Mouse (Mus musculus): ENCODE results near the gene Vsig2. TPM values are rescaled to one million over a fixed set of nuclear protein-coding genes. Genes with fewer than 3 reads are reported as not detected.
A peak's percentile ranks its signal among the peaks of the same experiment; 100 is the strongest.

The Vsig2 gene
- polyA plus RNA-seq, 1 experiment from 2014 or later = 0.15 TPM

DNA sequence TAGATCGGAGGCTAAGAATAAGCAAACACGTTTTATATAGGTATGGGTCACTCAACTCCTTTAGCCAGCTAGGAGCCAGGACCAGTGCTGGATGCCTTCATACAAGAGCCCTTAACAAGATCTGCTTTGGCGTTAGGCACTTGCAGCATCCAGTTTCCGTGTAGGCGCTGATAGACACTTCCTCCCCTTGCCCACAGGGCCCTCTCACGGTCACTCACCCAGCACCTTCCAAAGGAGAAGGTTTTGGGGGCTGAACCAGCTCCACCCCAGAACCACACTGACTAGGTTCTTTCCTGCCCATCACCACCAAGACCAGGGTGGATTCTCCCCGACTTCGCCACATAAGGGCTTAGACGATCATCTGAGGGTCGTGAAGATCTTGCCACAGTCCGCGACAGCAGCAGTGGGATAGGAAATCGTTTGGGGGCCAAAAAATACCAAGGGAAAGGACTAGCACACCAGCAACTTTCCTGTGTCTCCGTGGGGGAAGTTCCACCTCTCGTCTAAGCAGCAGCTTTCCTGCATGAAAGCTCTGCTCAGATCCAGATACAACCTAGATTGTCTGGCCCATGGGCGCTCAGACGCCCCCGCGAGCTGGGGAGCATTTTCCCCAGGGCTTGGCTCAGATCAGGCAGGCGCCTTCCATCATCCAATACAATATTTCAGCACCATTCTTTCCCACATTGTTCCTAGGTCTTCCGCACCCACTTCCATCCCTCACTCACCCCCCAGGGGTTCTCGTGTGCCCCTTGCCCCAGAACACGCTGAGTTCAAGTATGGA, 12.9 kb downstream of the Vsig2 start:
- Histone ChIP-seq H3K27ac (no peak overlapping the region), H3K4me3 (replicated peaks) (peak overlapping the region; percentile 58), H3K36me3 (no peaks in the 10 kb centered on the region), H3K4me2 (peak overlapping the region; percentile 80), H3K9me3 (replicated peaks) (no peaks in the 10 kb centered on the region), H3K9ac (peak overlapping the region; percentile 56), H3K27me3 (peaks cover 30% of the 10 kb centered on the region), H3K4me1 (replicated peaks) (peaks cover 44% of the 10 kb centered on the region)
- 2% methylated on average over 23 of the region's 23 CpGs for WGBS (ENCODE audit: insufficient replicate concordance)
- DNase-seq (no peak), ATAC-seq (ENCODE audit: low read depth) (no peak)

DNA sequence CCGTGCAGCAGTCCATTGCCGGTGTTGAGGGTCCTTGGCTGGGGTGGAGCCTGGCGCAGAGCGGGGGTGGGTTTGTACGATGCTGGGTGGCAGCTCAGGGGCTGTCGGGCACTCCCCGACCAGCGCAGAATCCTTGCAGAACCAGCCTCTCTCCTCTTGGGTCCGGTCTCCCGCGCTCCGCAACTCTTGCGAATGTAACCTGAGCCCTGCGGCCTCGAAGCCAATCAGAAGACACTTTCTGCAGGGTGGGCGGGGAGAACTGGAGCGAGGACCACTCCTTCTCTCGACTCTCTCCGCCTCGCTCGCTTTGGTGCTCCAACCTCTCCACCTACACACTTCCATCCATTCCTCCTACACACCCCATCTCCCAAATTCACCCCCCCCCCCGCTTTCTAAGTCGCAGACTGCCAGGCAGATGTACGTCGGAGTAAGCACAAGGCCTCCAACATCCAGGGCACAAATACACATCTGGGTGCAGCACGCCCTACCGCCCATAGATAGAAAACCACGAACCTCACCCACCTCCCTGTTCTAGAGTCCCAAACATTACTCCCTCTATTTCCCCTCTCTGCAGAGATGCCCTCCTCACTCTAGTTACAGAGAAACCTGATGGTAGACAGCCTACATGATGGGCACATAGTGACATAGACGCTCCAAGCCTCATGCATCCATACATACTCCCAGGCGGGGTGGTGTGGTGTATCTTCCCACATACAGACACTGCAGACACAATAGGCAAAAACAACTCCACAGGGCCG, 13.7 kb downstream of the Vsig2 start, which contains the start of gene Nrgn:
TSS of gene Nrgn (minus strand) at position 369 of the 758 bp plus-strand sequence.
- DNase-seq = peak; percentile 63
- no peaks in the 10 kb centered on the region for H3K36me3 ChIP-seq
- peak within 1 kb of the TSS; percentile 58 for H3K4me3 ChIP-seq (replicated peaks)
- peak within 1 kb of the TSS; percentile 56 for H3K9ac ChIP-seq
- H3K27me3 ChIP-seq = peaks cover 30% of the 10 kb centered on the region
- ATAC-seq (ENCODE audit: low read depth) = peak; percentile 86
- peaks cover 44% of the 10 kb centered on the region for H3K4me1 ChIP-seq (replicated peaks)
- peak within 1 kb of the TSS; percentile 80 for H3K4me2 ChIP-seq
- no peak within 1 kb of the TSS for H3K27ac ChIP-seq
- WGBS (ENCODE audit: insufficient replicate concordance) = 3% methylated on average over 31 of the region's 31 CpGs
- no peaks in the 10 kb centered on the region for H3K9me3 ChIP-seq (replicated peaks)

DNA sequence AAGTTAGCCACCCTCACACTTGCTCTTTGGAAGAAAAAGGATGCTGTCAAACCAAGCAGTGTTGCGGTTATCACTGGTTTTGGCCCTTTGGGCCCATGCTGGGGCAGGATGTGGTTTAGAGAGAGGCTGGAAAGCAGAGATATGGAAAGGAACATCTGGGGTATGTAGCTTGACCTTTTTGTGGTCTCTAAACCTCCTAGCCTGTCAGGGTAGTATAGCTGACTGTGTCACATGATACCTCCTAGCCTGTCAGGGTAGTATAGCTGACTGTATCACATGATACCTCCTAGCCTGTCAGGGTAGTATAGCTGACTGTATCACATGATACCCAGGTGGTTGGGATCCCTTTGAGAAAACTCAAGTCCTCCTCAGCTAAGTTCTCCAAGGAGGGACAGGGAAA, 15.2 kb downstream of the Vsig2 start:
- Histone ChIP-seq H3K27ac (peak overlapping the region; percentile 59; the same call in 1 of the 2 replicates), H3K27me3 (peaks cover 30% of the 10 kb centered on the region), H3K4me3 (replicated peaks) (no peak overlapping the region), H3K4me2 (no peak overlapping the region), H3K4me1 (replicated peaks) (peaks cover 44% of the 10 kb centered on the region), H3K9me3 (replicated peaks) (no peaks in the 10 kb centered on the region), H3K36me3 (no peaks in the 10 kb centered on the region), H3K9ac (no peak overlapping the region)
- peak; percentile 29 for DNase-seq
- peak; percentile 69 for ATAC-seq (ENCODE audit: low read depth)
- WGBS (ENCODE audit: insufficient replicate concordance) = 15% methylated on average over 1 of the region's 1 CpGs

DNA sequence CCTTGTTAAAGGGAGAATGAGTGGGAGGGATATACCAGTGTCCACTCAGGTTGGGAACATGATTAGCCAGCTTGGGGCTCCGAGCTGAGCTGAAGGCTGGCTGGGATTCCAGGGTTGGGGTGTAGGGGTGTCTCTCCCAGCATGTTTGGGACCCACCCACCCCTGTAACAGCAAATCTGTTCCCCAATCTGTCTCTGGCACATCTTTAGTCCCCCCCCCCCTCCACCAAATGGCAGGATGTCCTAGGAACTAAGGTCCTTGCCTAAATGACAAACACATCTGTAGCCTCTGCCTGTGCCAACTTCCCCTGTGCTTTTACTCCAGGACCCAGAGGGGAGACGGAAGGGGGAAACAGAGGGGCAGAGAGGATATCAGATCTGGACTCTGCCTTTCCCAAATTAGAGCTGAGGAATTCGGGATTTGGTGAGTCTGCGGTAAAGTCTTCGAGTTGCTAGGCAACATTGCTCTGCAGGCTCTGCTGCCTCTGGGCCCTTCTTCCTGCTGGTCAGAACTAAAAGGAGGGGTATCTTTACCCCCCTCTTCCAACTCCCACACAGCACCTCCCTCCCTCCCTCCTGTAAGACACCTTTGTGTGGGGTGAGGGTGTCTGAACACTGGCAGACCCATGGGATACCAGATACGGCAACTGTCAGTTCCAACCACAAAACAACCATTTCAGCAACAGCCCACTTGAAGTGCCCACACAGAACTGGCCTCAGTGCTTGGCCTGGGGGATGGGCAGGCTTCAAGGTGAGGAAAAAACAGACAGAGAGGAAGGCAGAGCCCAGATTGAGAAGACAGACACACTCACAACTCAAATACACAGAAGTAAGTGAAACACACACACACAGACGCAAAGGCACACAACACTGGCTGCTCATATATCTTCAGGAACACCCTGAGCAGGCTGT, 16.0 kb downstream of the Vsig2 start, which contains the start of gene Siae:
TSS of gene Siae (plus strand) at position 861 of the 911 bp plus-strand sequence.
- WGBS (ENCODE audit: insufficient replicate concordance) = 28% methylated on average over 7 of the region's 7 CpGs
- Histone ChIP-seq H3K27me3 (peaks cover 29% of the 10 kb centered on the region), H3K4me2 (no peak within 1 kb of the TSS), H3K9ac (no peak within 1 kb of the TSS), H3K9me3 (replicated peaks) (no peaks in the 10 kb centered on the region), H3K4me3 (replicated peaks) (no peak within 1 kb of the TSS), H3K36me3 (no peaks in the 10 kb centered on the region), H3K27ac (peak within 1 kb of the TSS; percentile 59), H3K4me1 (replicated peaks) (peaks cover 44% of the 10 kb centered on the region)
- DNase-seq (no peak), ATAC-seq (ENCODE audit: low read depth) (no peak)

DNA sequence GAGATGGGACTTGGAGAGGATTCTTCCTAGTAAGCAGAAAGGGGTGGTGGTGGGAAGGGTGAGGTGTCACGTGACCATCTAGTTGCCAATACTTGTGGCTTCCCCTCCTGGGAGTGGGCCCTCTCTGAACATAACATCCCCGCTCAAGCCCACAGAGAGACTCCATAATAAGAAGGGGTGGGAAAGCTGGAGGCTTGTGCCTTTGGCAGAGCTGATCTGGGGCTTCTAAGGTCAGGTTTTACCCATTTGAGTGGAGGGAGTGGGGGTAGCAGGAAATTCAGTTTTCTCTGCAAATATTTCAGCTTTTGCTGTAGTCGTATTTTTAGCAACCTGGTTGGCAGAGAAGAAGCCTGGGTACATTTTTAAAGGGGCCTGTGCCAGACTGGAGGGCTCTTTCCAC, 17.3 kb downstream of the Vsig2 start:
- H3K9me3 ChIP-seq (replicated peaks) = no peaks in the 10 kb centered on the region
- no peak overlapping the region for H3K4me2 ChIP-seq
- peaks cover 18% of the 10 kb centered on the region for H3K27me3 ChIP-seq
- H3K4me1 ChIP-seq (replicated peaks) = peaks cover 42% of the 10 kb centered on the region
- no peak overlapping the region for H3K27ac ChIP-seq
- no peak for DNase-seq
- H3K4me3 ChIP-seq (replicated peaks) = no peak overlapping the region
- WGBS (ENCODE audit: insufficient replicate concordance) = 44% methylated on average over 3 of the region's 3 CpGs
- no peak overlapping the region for H3K9ac ChIP-seq
- H3K36me3 ChIP-seq = no peaks in the 10 kb centered on the region
- no peak for ATAC-seq (ENCODE audit: low read depth)

DNA sequence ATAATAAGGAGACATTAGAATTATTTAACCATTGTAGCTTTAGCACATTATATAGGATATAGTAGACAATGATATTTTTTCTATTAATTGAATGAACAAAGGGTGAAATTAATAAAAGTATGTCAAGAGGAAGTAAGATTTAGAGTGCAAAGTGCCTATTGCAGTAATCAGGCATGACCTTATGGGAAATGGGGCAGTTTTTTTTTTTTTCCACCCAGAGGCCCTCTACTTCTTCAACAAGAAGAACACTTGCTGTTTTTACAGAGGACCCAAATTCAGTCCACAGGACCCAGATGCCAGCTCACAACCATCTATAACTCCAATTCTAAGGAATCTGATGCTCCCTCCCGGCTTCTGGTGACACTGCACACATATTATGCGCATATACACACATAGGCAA, 21.6 kb downstream of the Vsig2 start:
- Histone ChIP-seq H3K36me3 (no peaks in the 10 kb centered on the region), H3K9me3 (replicated peaks) (no peaks in the 10 kb centered on the region), H3K4me1 (replicated peaks) (peaks cover 17% of the 10 kb centered on the region), H3K9ac (no peak overlapping the region), H3K27me3 (no peaks in the 10 kb centered on the region), H3K4me3 (replicated peaks) (no peak overlapping the region), H3K4me2 (no peak overlapping the region), H3K27ac (no peak overlapping the region)
- ATAC-seq (ENCODE audit: low read depth) (no peak), DNase-seq (no peak)
- 80% methylated on average over 2 of the region's 2 CpGs for WGBS (ENCODE audit: insufficient replicate concordance)

DNA sequence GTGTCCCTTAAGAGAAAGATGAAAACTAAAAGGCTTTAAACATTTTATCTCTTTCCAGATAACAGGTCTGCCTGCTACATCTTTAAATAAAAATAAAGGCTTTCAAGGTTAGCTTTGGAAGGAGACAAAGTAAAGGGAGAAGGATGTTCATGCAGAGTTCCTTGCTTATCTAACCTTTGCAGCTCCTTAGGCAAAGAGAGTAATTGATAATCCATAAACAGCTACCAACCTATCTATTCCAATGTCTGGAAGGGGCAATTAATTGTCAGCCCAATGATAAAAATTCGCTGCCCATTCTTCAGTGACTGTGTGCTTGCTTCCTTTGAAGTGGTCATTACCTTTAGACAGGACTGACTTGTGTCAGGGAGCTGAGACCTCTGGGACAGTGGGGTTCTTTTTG, 24.8 kb downstream of the Vsig2 start:
- Histone ChIP-seq H3K9me3 (replicated peaks) (no peaks in the 10 kb centered on the region), H3K27me3 (no peaks in the 10 kb centered on the region), H3K4me1 (replicated peaks) (peaks cover 49% of the 10 kb centered on the region), H3K9ac (no peak overlapping the region), H3K4me2 (no peak overlapping the region), H3K4me3 (replicated peaks) (no peak overlapping the region), H3K36me3 (no peaks in the 10 kb centered on the region), H3K27ac (no peak overlapping the region)
- WGBS (ENCODE audit: insufficient replicate concordance) = 25% methylated on average over 1 of the region's 1 CpGs
- DNase-seq (no peak), ATAC-seq (ENCODE audit: low read depth) (peak; percentile 45; the same call in 1 of the 2 replicates)

DNA sequence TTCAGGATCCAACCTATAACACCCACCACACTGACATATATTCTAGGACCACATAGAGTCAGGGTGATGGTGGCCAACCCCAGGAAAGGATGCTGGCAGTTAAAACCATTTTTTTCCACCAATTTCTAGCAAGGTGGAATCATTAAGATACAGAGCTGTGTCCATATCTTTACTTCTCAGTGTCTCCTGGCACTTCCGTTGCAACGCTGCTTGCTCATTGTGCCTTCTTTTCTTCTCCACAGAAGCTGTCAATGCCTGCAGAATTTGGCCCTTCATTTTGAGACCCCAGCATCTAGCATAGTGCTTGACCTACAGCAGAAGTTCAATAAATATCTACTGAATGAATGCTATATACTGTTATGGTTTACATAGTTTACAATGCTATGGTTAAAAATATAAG, 28.0 kb downstream of the Vsig2 start:
- no peak overlapping the region for H3K4me2 ChIP-seq
- peak overlapping the region; percentile 40 for H3K27ac ChIP-seq
- peaks cover 80% of the 10 kb centered on the region for H3K4me1 ChIP-seq (replicated peaks)

DNA sequence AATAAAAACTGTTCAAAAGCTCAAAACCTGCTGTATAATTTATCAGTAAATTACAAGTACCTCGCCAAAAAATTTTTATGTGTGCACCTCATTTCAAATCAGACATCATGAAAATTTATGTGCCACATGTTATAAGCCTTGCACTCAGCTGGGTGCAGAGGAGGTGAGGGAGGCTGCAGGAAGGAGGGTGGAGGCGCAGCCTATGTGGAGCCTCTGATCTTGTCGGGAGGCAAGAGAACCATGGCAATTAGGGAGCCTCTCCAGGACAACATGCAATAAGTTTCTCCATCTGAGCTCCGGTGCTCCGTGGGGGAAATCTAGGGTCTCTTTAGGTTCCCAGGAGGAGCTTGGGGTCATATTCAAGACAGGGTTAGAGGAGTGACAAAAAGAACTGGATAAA, 28.4 kb downstream of the Vsig2 start:
- no peaks in the 10 kb centered on the region for H3K36me3 ChIP-seq
- peak overlapping the region; percentile 50 for H3K4me2 ChIP-seq
- WGBS (ENCODE audit: insufficient replicate concordance) = 20% methylated on average over 5 of the region's 5 CpGs
- H3K27me3 ChIP-seq = no peaks in the 10 kb centered on the region
- H3K4me1 ChIP-seq (replicated peaks) = peaks cover 85% of the 10 kb centered on the region
- H3K4me3 ChIP-seq (replicated peaks) = peak overlapping the region; percentile 16
- peak; percentile 74 for ATAC-seq (ENCODE audit: low read depth)
- H3K27ac ChIP-seq = peak overlapping the region; percentile 32
- DNase-seq = peak; percentile 13
- H3K9ac ChIP-seq = peak overlapping the region; percentile 37; the same call in 1 of the 2 replicates
- H3K9me3 ChIP-seq (replicated peaks) = no peaks in the 10 kb centered on the region

More for the DNA sequence above, 28.0 kb downstream of the Vsig2 start:
- WGBS (ENCODE audit: insufficient replicate concordance) = 20% methylated on average over 2 of the region's 2 CpGs
- H3K4me3 ChIP-seq (replicated peaks) = no peak overlapping the region
- DNase-seq (no peak), ATAC-seq (ENCODE audit: low read depth) (peak; percentile 55)
- H3K9ac ChIP-seq = no peak overlapping the region
- H3K36me3 ChIP-seq = no peaks in the 10 kb centered on the region
- H3K27me3 ChIP-seq = no peaks in the 10 kb centered on the region
- H3K9me3 ChIP-seq (replicated peaks) = no peaks in the 10 kb centered on the region

DNA sequence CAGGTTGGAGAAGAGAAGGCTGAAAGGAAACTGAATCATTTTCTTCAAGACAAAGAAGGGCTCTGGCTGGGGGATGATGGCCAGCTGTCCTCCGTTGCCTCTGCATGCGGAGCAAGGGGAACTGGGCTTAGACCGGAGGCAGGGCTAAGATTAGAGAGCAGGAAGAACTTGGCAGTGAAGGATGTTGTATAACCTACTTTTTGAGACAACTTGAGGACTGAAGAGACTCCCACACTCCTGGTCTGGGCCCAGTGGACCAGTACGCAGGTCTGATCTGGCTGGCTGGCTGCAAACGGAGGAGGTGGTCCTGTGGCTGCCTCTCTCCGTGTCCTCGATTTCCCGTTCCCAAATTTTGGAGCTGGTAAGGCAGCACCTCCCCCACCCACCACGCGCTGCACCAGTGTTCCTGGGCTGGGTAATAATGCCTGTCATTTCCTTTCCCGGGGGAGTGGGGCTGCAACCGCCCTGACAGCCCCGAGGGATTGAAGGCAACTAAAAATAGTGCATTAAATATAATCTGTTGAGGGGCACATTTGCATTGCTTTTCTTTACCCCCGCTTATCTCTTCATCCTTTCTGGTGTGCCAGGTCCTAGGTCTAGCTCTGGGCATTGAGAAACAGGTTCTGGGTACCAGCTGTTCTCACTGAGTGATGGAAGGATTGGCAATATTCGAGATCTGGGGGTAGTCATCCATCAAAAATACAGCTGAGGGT, 29.0 kb downstream of the Vsig2 start:
- Histone ChIP-seq H3K4me1 (replicated peaks) (peaks cover 91% of the 10 kb centered on the region), H3K4me3 (replicated peaks) (peak overlapping the region; percentile 16), H3K36me3 (no peaks in the 10 kb centered on the region), H3K4me2 (peak overlapping the region; percentile 50), H3K9me3 (replicated peaks) (no peaks in the 10 kb centered on the region), H3K9ac (peak overlapping the region; percentile 37), H3K27me3 (no peaks in the 10 kb centered on the region), H3K27ac (peak overlapping the region; percentile 32)
- ATAC-seq (ENCODE audit: low read depth) (peak; percentile 25; the same call in 1 of the 2 replicates), DNase-seq (no peak)
- WGBS (ENCODE audit: insufficient replicate concordance) = 9% methylated on average over 15 of the region's 15 CpGs
